Mouse (Mus musculus) intestine, embryonic 16.5 days (tissue): ENCODE measurements around the gene Fam107b. TPM values are rescaled to one million over a fixed set of nuclear protein-coding genes. Genes with fewer than 3 reads are reported as not detected.

Experiments
- ATAC-seq: fragments of 200-750 bp; cut with Nextera tagmentation; 2 replicates; pipeline ENCODE4 v1.8.0; 2017; ENCODE audit warnings: moderate TSS enrichment, moderate library complexity
- H3K27ac ChIP-seq: fragments of 300-500 bp; sonication (generic); 2 replicates; pipeline ENCODE4 v1.5.1; 2014; ENCODE audit warnings: mild to moderate bottlenecking, low read length
- H3K27me3 ChIP-seq: fragments of 300-500 bp; sonication (generic); replicated peaks from 2 replicates; pipeline ENCODE4 v1.6.1; 2014; ENCODE audit warnings: low read length, control low read depth, mixed read lengths; ENCODE audit not compliant: control insufficient read depth, insufficient read depth
- H3K36me3 ChIP-seq: fragments of 300-500 bp; sonication (generic); 2 replicates; pipeline ENCODE4 v1.6.1; 2014; ENCODE audit warnings: low read length, control low read depth; ENCODE audit not compliant: control insufficient read depth, insufficient read depth
- H3K4me1 ChIP-seq: fragments of 300-500 bp; sonication (generic); 2 replicates; pipeline ENCODE4 v1.6.1; 2014; ENCODE audit warnings: low read length, control low read depth, mixed read lengths; ENCODE audit not compliant: control insufficient read depth, insufficient read depth
- H3K4me2 ChIP-seq: fragments of 300-500 bp; sonication (generic); 2 replicates; pipeline ENCODE4 v1.6.1; 2014; ENCODE audit warnings: low read depth, low read length, control low read depth
- H3K4me3 ChIP-seq: fragments of 300-500 bp; sonication (generic); 2 replicates; pipeline ENCODE4 v1.5.1; 2014; ENCODE audit warnings: mild to moderate bottlenecking, low read length
- H3K9ac ChIP-seq: fragments of 300-500 bp; sonication (generic); 2 replicates; pipeline ENCODE4 v1.6.1; 2014; ENCODE audit warnings: low read depth, low read length
- H3K9me3 ChIP-seq: fragments of 300-500 bp; sonication (generic); 2 replicates; pipeline ENCODE4 v1.6.1; 2016; ENCODE audit warnings: low read length, control low read depth; ENCODE audit not compliant: control insufficient read depth
- WGBS: fragments of 180-500 bp; shearing (Covaris S2); extraction: QIAGEN DNeasy Blood & Tissue Kit; methylation state at CpG from one replicate; pipeline ENCODE4 v1.1.7; 2014; 5-methylcytosine and 5-hydroxymethylcytosine counted together
- polyA plus RNA-seq: library from polyadenylated mRNA; unstranded; fragments of >200 nt; fragmentation: Nextera tagmentation; extraction: Ambion mirVana; gene quantifications from 2 replicates; pipeline ENCODE4 v1.2.1, GENCODE M21; 2015

Fam107b gene
- polyA plus RNA-seq, 1 experiment from 2014 or later = 36.8 TPM

- H3K27me3 ChIP-seq = no peaks in the 10 kb centered on the region
These were observed 199.0 kb downstream of the Fam107b start for GRCm38 (mm10) chr2:3769260-3769659.

GRCm38 (mm10) chr2:3769786-3770318 lies 199.6 kb downstream of the Fam107b start:
- Histone ChIP-seq H3K27ac (peak overlapping the region; percentile 59), H3K4me2 (no peak overlapping the region), H3K9me3 (no peaks in the 10 kb centered on the region), H3K4me3 (no peak overlapping the region), H3K27me3 (no peaks in the 10 kb centered on the region), H3K4me1 (peaks cover 17% of the 10 kb centered on the region), H3K36me3 (no peaks in the 10 kb centered on the region), H3K9ac (no peak overlapping the region)
- WGBS = 75% methylated on average over 9 of the region's 9 CpGs
- ATAC-seq = peak; percentile 41

More at GRCm38 (mm10) chr2:3769260-3769659, 199.0 kb downstream of the Fam107b start:
- H3K4me2 ChIP-seq = no peak overlapping the region
- 37% methylated on average over 6 of the region's 6 CpGs for WGBS
- H3K9me3 ChIP-seq = no peaks in the 10 kb centered on the region
- no peak overlapping the region for H3K9ac ChIP-seq
- H3K4me3 ChIP-seq = no peak overlapping the region
- H3K4me1 ChIP-seq = peaks cover 20% of the 10 kb centered on the region
- no peak overlapping the region for H3K27ac ChIP-seq
- peak; percentile 52 for ATAC-seq
- H3K36me3 ChIP-seq = no peaks in the 10 kb centered on the region

- Histone ChIP-seq H3K27me3 (no peaks in the 10 kb centered on the region), H3K4me2 (peak overlapping the region; percentile 37; the same call in 1 of the 2 replicates), H3K9me3 (no peaks in the 10 kb centered on the region), H3K27ac (peak overlapping the region; percentile 59), H3K9ac (no peak overlapping the region), H3K36me3 (no peaks in the 10 kb centered on the region), H3K4me1 (peaks cover 14% of the 10 kb centered on the region), H3K4me3 (no peak overlapping the region)
- peak; percentile 91 for ATAC-seq
- WGBS = 57% methylated on average over 2 of the region's 2 CpGs
These were observed 200.1 kb downstream of the Fam107b start for GRCm38 (mm10) chr2:3770383-3770782.

- Histone ChIP-seq H3K9ac (no peak overlapping the region), H3K4me2 (0 out of 2 replicates have a peak overlapping the region, but pooled peaks have one; percentile 4), H3K4me3 (no peak overlapping the region), H3K27me3 (no peaks in the 10 kb centered on the region), H3K9me3 (no peaks in the 10 kb centered on the region), H3K36me3 (no peaks in the 10 kb centered on the region), H3K27ac (no peak overlapping the region), H3K4me1 (peaks cover 11% of the 10 kb centered on the region)
- ATAC-seq = no peak
- WGBS = 78% methylated on average over 6 of the region's 6 CpGs
These were observed 201.2 kb downstream of the Fam107b start for GRCm38 (mm10) chr2:3771483-3771882.

GRCm38 (mm10) chr2:3773089-3773488 lies 202.8 kb downstream of the Fam107b start:
- no peak overlapping the region for H3K9ac ChIP-seq
- WGBS = 76% methylated on average over 4 of the region's 4 CpGs
- no peak for ATAC-seq
- H3K9me3 ChIP-seq = no peaks in the 10 kb centered on the region
- H3K4me3 ChIP-seq = no peak overlapping the region
- H3K36me3 ChIP-seq = no peaks in the 10 kb centered on the region
- no peak overlapping the region for H3K4me2 ChIP-seq
- no peak overlapping the region for H3K27ac ChIP-seq
- H3K27me3 ChIP-seq = no peaks in the 10 kb centered on the region
- peaks cover 6% of the 10 kb centered on the region for H3K4me1 ChIP-seq

- Histone ChIP-seq H3K27me3 (no peaks in the 10 kb centered on the region), H3K27ac (no peak overlapping the region), H3K4me3 (no peak overlapping the region), H3K36me3 (no peaks in the 10 kb centered on the region), H3K9me3 (no peaks in the 10 kb centered on the region), H3K4me1 (no peaks in the 10 kb centered on the region), H3K9ac (no peak overlapping the region), H3K4me2 (no peak overlapping the region)
- no peak for ATAC-seq
- WGBS = 86% methylated on average over 3 of the region's 3 CpGs
These were observed 205.3 kb downstream of the Fam107b start for GRCm38 (mm10) chr2:3775569-3775968.

- H3K4me3 ChIP-seq = no peak overlapping the region
- H3K9ac ChIP-seq = no peak overlapping the region
- no peaks in the 10 kb centered on the region for H3K9me3 ChIP-seq
- H3K4me2 ChIP-seq = no peak overlapping the region
- peak; percentile 74 for ATAC-seq
- H3K27ac ChIP-seq = no peak overlapping the region
- no peaks in the 10 kb centered on the region for H3K36me3 ChIP-seq
- no peaks in the 10 kb centered on the region for H3K4me1 ChIP-seq
- no peaks in the 10 kb centered on the region for H3K27me3 ChIP-seq
These were observed 205.8 kb downstream of the Fam107b start for GRCm38 (mm10) chr2:3776045-3776444.

GRCm38 (mm10) chr2:3777696-3778095 lies 207.4 kb downstream of the Fam107b start:
- ATAC-seq = no peak
- Histone ChIP-seq H3K27me3 (no peaks in the 10 kb centered on the region), H3K4me1 (no peaks in the 10 kb centered on the region), H3K36me3 (0 out of 2 replicates have a peak, but pooled peaks cover 2% of the 10 kb centered on the region), H3K9me3 (no peaks in the 10 kb centered on the region), H3K4me2 (no peak overlapping the region), H3K27ac (no peak overlapping the region), H3K4me3 (no peak overlapping the region), H3K9ac (no peak overlapping the region)
- WGBS = 83% methylated on average over 6 of the region's 6 CpGs

- peaks cover 3% of the 10 kb centered on the region; the same call in 1 of the 2 replicates for H3K4me1 ChIP-seq
- WGBS = 79% methylated on average over 8 of the region's 8 CpGs
- no peak overlapping the region for H3K27ac ChIP-seq
- no peak overlapping the region for H3K9ac ChIP-seq
- H3K36me3 ChIP-seq = 0 out of 2 replicates have a peak, but pooled peaks cover 3% of the 10 kb centered on the region
- no peak overlapping the region for H3K4me3 ChIP-seq
- no peaks in the 10 kb centered on the region for H3K9me3 ChIP-seq
- H3K4me2 ChIP-seq = no peak overlapping the region
- no peak for ATAC-seq
- no peaks in the 10 kb centered on the region for H3K27me3 ChIP-seq
These were observed 215.3 kb downstream of the Fam107b start for GRCm38 (mm10) chr2:3785546-3785945.
